Mouse (Mus musculus): ENCODE measurements around the gene Ube3b. TPM values are rescaled to one million over a fixed set of nuclear protein-coding genes. Genes with fewer than 3 reads are reported as not detected.
A peak's percentile ranks its signal among the peaks of the same experiment; 100 is the strongest.

The Ube3b gene
- total RNA-seq, 2 experiments from 2014 or later = 69.1 to 83.7 TPM

DNA sequence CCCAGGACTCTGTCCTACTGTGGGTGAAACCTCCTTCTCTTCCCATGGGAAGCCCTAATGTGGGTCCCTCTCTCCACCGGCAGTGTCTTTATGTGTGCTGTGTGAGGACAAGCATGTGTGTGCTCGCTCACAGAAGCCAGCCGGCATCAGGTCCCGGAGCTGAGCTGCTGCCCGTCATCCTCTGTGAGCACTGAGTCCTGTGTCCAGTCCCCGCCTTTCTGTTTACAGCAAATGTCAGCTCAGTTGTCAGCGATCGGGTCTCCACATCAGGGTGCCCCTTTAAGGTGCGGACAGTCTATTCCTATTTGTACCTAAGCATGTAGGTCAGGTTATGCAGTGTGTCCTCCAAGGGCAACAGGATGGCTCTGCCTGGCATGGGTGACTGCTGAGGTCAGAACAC is 6.8 kb upstream of the Ube3b start:
- no peak for DNase-seq (ENCODE audit: low spot score in 2 of 2)

GRCm38 (mm10) chr5:114374409-114375213 is 5.8 kb upstream of the Ube3b start:
- DNase-seq (ENCODE audit: low spot score in 2 of 2) = no peak

DNA sequence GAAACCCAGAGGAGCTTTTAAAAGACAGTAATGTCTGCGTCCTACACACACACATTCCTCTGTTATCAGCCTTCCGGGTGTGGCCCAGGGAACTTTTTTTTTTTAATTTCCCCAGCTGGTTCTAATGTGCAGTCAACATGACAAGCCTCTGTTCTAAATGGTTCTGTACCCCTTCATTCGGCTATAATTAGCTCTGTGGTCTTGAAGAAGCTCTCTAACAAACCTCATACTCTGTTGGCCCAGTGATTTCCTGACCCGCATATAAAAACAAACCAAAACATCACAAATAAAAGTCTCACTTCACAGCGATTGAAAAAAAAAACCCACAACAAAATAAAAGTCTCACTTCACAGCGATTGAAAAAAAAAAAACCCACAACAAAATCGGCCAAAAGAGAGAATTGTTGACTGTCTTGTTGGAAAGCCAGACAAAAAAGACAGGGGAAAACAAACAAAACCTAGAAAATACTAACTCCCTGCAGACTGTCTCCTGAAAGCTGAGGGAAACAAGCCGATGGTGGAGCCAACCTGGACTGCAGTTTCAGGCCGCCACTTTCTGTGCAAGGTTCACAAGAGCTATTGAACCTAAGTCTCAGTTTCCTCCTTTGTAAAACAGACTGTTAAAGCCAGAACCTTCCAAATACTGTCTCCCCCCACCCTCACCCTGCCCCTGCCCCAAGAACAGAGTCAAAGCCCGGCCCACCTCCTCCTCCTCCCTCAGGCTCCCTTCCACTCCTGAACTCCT is 2.1 kb upstream of the Ube3b start:
- DNase-seq (ENCODE audit: low spot score in 2 of 2) = no peak

GRCm38 (mm10) chr5:114378936-114379335 is 1.5 kb upstream of the Ube3b start:
- no peak for DNase-seq (ENCODE audit: low spot score in 2 of 2)

DNA sequence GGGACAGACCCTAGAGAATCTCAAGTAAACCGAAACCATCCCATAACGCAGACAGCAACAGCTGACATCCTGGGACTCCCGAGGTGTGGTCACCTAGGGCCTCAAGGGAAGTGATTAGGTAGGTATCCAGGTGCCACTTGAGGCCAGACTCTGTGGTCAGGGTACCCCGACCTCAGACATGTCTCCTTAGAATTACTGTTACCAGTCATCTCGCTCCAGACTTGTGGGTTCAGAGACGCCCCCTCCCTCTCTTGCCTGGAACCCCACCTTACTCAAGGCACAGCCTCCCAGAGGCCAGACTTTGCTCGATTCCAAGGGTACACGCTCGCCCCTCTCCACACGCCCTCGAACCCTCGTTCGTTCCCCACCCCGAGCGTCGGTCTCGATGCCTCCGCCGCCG is 644 bp upstream of the Ube3b start:
- no peak for DNase-seq (ENCODE audit: low spot score in 2 of 2)

GRCm38 (mm10) chr5:114381013-114381351 is 575 bp downstream of the Ube3b start:
- no peak for DNase-seq (ENCODE audit: low spot score in 2 of 2)

- DNase-seq (ENCODE audit: low spot score in 2 of 2) = peak; percentile 46 to 47
Observed at GRCm38 (mm10) chr5:114383184-114383904, 2.9 kb downstream of the Ube3b start.

GRCm38 (mm10) chr5:114384448-114384847 is 4.0 kb downstream of the Ube3b start:
- DNase-seq (ENCODE audit: low spot score in 2 of 2) = no peak

GRCm38 (mm10) chr5:114393169-114393568 is 12.8 kb downstream of the Ube3b start:
- DNase-seq (ENCODE audit: low spot score in 2 of 2) = no peak

- DNase-seq (ENCODE audit: low spot score in 2 of 2) = no peak
Observed at GRCm38 (mm10) chr5:114406592-114406991, 26.2 kb downstream of the Ube3b start.

DNA sequence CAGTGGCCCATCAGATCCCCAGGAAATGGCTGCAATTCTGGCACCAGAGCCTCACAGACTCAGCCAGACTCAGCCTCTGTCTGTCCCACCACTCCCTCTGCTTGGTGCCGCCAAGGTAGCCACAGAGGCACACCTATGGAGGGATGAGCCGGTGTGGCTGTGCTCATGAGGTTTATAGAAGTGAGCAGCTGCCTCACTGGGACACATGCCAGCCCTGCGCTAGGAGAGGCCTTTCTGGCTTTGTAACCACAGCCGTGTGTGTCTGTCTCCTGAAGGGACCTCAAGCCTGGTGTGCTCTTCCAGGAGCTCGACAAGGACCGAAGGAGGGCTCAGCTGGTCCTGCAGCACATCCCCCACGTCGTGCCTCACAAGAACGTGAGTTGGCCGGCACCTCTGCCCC is 26.9 kb downstream of the Ube3b start:
- no peak for DNase-seq (ENCODE audit: low spot score in 2 of 2)

GRCm38 (mm10) chr5:114407810-114408209 is 27.4 kb downstream of the Ube3b start:
- DNase-seq (ENCODE audit: low spot score in 2 of 2) = no peak

- DNase-seq (ENCODE audit: low spot score in 2 of 2) = no peak
Observed at GRCm38 (mm10) chr5:114408846-114409245, 28.4 kb downstream of the Ube3b start.

DNA sequence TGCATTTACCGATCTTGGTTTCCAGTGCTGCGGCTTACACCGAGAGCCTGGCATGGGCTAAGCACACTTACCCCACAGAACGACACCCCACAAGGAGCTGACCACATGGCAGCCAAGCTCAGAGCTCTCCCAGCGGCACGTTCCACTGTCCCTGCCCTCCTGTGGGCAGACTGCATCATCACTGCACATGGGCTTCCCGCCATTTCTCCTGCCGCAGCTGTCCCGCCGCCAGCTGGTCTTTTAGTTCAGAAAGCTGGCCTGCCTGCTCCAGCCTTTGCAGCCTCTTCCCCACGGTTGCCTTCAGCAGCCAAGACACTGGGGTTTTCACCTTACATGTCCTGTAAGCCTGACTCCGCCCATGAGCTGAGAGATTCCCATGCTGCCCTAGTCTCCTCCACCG is 30.0 kb downstream of the Ube3b start:
- DNase-seq (ENCODE audit: low spot score in 2 of 2) = no peak

- no peak for DNase-seq (ENCODE audit: low spot score in 2 of 2)
Observed at GRCm38 (mm10) chr5:114412361-114412998, 32.1 kb downstream of the Ube3b start.

- no peak for DNase-seq (ENCODE audit: low spot score in 2 of 2)
Observed at GRCm38 (mm10) chr5:114413067-114413735, 32.8 kb downstream of the Ube3b start.

GRCm38 (mm10) chr5:114415606-114416005 is 35.2 kb downstream of the Ube3b start:
- no peak for DNase-seq (ENCODE audit: low spot score in 2 of 2)

DNA sequence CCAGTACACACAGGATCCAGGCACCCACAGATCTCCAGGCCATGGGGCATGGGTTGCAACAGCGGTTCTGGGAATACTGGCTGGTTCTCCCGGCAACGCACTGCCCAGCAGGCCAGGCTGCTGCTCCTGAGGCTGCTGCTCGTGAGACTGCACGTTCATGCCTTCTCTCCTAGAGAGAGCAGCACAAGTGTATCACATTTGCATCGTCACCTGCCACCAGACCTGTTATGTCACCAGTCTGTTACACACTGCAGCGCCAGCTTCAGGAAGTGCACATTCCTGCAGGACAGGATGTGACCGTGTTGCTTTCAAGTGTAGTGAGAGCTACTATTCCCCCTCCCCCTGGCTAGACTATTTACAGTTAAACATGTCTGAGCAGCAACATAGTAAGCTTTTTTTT is 36.4 kb downstream of the Ube3b start:
- no peak for DNase-seq (ENCODE audit: low spot score in 2 of 2)

DNA sequence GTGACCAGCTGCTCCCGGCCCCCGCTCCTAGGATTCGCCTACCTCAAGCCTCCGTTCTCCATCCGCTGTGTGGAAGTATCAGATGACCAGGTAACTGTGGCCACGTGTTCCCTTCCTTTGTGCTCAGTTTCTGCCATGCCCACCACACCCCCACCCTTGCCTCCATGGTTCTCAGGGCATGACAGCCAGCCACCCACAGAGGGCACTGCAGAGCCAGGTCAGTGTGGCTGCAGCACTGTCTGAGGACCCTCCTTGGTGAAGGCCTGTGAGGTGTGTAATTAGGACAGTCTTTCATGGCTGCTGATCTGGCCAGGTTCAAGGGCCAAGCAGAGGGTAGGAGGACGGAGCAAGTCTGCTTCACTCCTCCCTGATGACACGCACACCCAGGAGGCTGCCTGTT is 38.1 kb downstream of the Ube3b start:
- peak; percentile 37 to 42 for DNase-seq (ENCODE audit: low spot score in 2 of 2)

GRCm38 (mm10) chr5:114421561-114422298 is 41.3 kb downstream of the Ube3b start:
- DNase-seq (ENCODE audit: low spot score in 2 of 2) = no peak
